8 mouse cellular contexts compared by ENCODE assay signal in genomic region chr3:103916205-103916838, GRCm38 (mm10). TPM values are rescaled to one million over a fixed set of nuclear protein-coding genes. Genes with fewer than 3 reads are reported as not detected.
DNase-seq lines count a peak whose midpoint lies in the region; ATAC-seq and TF ChIP-seq lines count a peak whose summit lies in the region.

No protein-coding gene starts in this region.

- H3K9me3 ChIP-seq in intestine, embryonic 15.5 days = no peaks in the 10 kb centered on the region
- no peaks in the 10 kb centered on the region for H3K9me3 ChIP-seq in midbrain, embryonic 16.5 days (replicated peaks; ENCODE audit: control insufficient read depth, low read length, poor library complexity, severe bottlenecking)

- H3K4me3 ChIP-seq in embryonic fibroblast, embryonic 13.5 days (ENCODE audit: insufficient read depth, low read length) = peak overlapping the region; percentile 55
- peak overlapping the region; percentile 20; the same call in 1 of the 2 replicates for H3K4me3 ChIP-seq in intestine, embryonic 15.5 days (replicated peaks)
- peak overlapping the region; percentile 34 for H3K4me3 ChIP-seq in midbrain, embryonic 16.5 days (ENCODE audit: low read depth, low read length)

- no peak for TF ChIP-seq CTCF in embryonic fibroblast, embryonic 13.5 days (IDR thresholded peaks at IDR 0.05; ENCODE audit: borderline replicate concordance, insufficient read depth, low read length)

- H3K27me3 ChIP-seq in intestine, embryonic 15.5 days (replicated peaks) = no peaks in the 10 kb centered on the region
- H3K27me3 ChIP-seq in midbrain, embryonic 16.5 days (ENCODE audit: control insufficient read depth, insufficient read depth, low read depth, low read length) = no peaks in the 10 kb centered on the region

- no peak for ATAC-seq in intestine, embryonic 15.5 days
- no peak for ATAC-seq in midbrain, embryonic 16.5 days

- H3K4me2 ChIP-seq in intestine, embryonic 15.5 days (replicated peaks) = peak overlapping the region; percentile 63
- peak overlapping the region; percentile 87 for H3K4me2 ChIP-seq in midbrain, embryonic 16.5 days (ENCODE audit: low read length)

- intact Hi-C loops in left cerebral cortex, postnatal 10 days (cut with DNase I) = no loop called here

- 38% methylated on average over 5 of the region's 5 CpGs for WGBS in intestine, embryonic 15.5 days
- 34% methylated on average over 5 of the region's 5 CpGs for WGBS in midbrain, embryonic 16.5 days

- peak; percentile 54 to 68 for DNase-seq in spleen, postnatal 36 days (ENCODE audit: low spot score in 2 of 2)
- DNase-seq in spleen, postnatal 14 days (ENCODE audit: low spot score in 2 of 2) = no peak
- no peak for DNase-seq in gastrocnemius, adult 18-20 months (ENCODE audit: low spot score)
- no peak for DNase-seq in layer of hippocampus, adult 8-10 months (ENCODE audit: low spot score in 2 of 2)
- no peak for DNase-seq in left cerebral cortex, postnatal 10 days (ENCODE audit: extremely low spot score in 1 of 2, low spot score in 2 of 2)

- H3K27ac ChIP-seq in embryonic fibroblast, embryonic 13.5 days (ENCODE audit: insufficient read depth, low read length) = 0 out of 2 replicates have a peak overlapping the region, but pooled peaks have one; percentile 4
- no peak overlapping the region for H3K27ac ChIP-seq in intestine, embryonic 15.5 days
- H3K27ac ChIP-seq in midbrain, embryonic 16.5 days (ENCODE audit: low read length) = peak overlapping the region; percentile 17; the same call in 1 of the 2 replicates

- no peak for TF ChIP-seq POLR2A in embryonic fibroblast, embryonic 13.5 days (IDR thresholded peaks at IDR 0.05; ENCODE audit: low read depth, low read length)

- H3K4me1 ChIP-seq in embryonic fibroblast, embryonic 13.5 days (ENCODE audit: control insufficient read depth, insufficient read depth, low read length) = no peaks in the 10 kb centered on the region
- peaks cover 8% of the 10 kb centered on the region; the same call in 1 of the 2 replicates for H3K4me1 ChIP-seq in intestine, embryonic 15.5 days (replicated peaks)
- peaks cover 16% of the 10 kb centered on the region for H3K4me1 ChIP-seq in midbrain, embryonic 16.5 days (ENCODE audit: control insufficient read depth, insufficient read depth, low read length)

- H3K9ac ChIP-seq in intestine, embryonic 15.5 days = peak overlapping the region; percentile 39
- H3K9ac ChIP-seq in midbrain, embryonic 16.5 days (ENCODE audit: low read depth, low read length) = peak overlapping the region; percentile 54; the same call in 1 of the 2 replicates

- no peaks in the 10 kb centered on the region for H3K36me3 ChIP-seq in intestine, embryonic 15.5 days
- H3K36me3 ChIP-seq in midbrain, embryonic 16.5 days (ENCODE audit: control insufficient read depth, insufficient read depth, low read length) = no peaks in the 10 kb centered on the region

RNA-seq across cellular contexts. Expression of gene Rsbn1, which starts 2.4 kb away (rescaled TPM):
- 10.1 and 11.9 TPM in 2 replicates for polyA plus RNA-seq in embryonic fibroblast, embryonic 13.5 days (2011; ENCODE audit: insufficient read length, low read depth, missing spikeins)
- 8.3 and 9.7 TPM in 2 replicates for polyA plus RNA-seq in intestine, embryonic 15.5 days (2015; fragmentation: Nextera tagmentation; extraction: Ambion mirVana)
- polyA plus RNA-seq in midbrain, embryonic 16.5 days (2015; fragmentation: Nextera tagmentation; extraction: Ambion mirVana) = 22.3 and 22.8 TPM in 2 replicates
- 1 to 10 TPM; 6.9 to 7.9 TPM for total RNA-seq in gastrocnemius, adult 18-20 months (2021)
- total RNA-seq in layer of hippocampus, adult 8-10 months (2022) = 10 to 100 TPM; 20.5 to 24.8 (median 21.9) TPM
- total RNA-seq in left cerebral cortex, postnatal 10 days (2021) = 10 to 100 TPM; 19.0 to 19.5 TPM

RNA-seq across cellular contexts. Expression of gene Phtf1, which starts 51.6 kb away (rescaled TPM):
- 47.7 and 53.1 TPM in 2 replicates for polyA plus RNA-seq in embryonic fibroblast, embryonic 13.5 days (2011; ENCODE audit: insufficient read length, low read depth, missing spikeins)
- polyA plus RNA-seq in intestine, embryonic 15.5 days (2015; fragmentation: Nextera tagmentation; extraction: Ambion mirVana) = 18.9 and 19.3 TPM in 2 replicates
- 21.2 and 21.9 TPM in 2 replicates for polyA plus RNA-seq in midbrain, embryonic 16.5 days (2015; fragmentation: Nextera tagmentation; extraction: Ambion mirVana)
- total RNA-seq in gastrocnemius, adult 18-20 months (2021) = 1 to 10 TPM; 3.8 to 4.1 TPM
- total RNA-seq in layer of hippocampus, adult 8-10 months (2022) = 10 to 100 TPM; 36.7 to 50.1 (median 41.6) TPM
- total RNA-seq in left cerebral cortex, postnatal 10 days (2021) = 10 to 100 TPM; 41.5 to 41.6 TPM

RNA-seq across cellular contexts. Expression of gene Ptpn22, which starts 56.7 kb away (rescaled TPM):
- polyA plus RNA-seq in embryonic fibroblast, embryonic 13.5 days (2011; ENCODE audit: insufficient read length, low read depth, missing spikeins) = 0.28 and 0.62 TPM in 2 replicates
- polyA plus RNA-seq in intestine, embryonic 15.5 days (2015; fragmentation: Nextera tagmentation; extraction: Ambion mirVana) = 1.4 and 1.9 TPM in 2 replicates
- 0.39 and 0.62 TPM in 2 replicates for polyA plus RNA-seq in midbrain, embryonic 16.5 days (2015; fragmentation: Nextera tagmentation; extraction: Ambion mirVana)
- total RNA-seq in gastrocnemius, adult 18-20 months (2021) = under 1 TPM; 0.17 to 0.25 TPM
- 1 to 10 TPM in 2 of 4 experiments, under 1 TPM in 2; 0.45 to 2.7 (median 1.2) TPM for total RNA-seq in layer of hippocampus, adult 8-10 months (2022)
- 1 to 10 TPM in 1 of 2 experiments, under 1 TPM in 1; 0.61 to 1.4 TPM for total RNA-seq in left cerebral cortex, postnatal 10 days (2021)

Comparison
In these comparisons a context has a peak if more than half of its experiments do, and no peak if none do; other contexts are left out.
1. DNase-seq: peak in spleen, postnatal 36 days (2 of 2); none in spleen, postnatal 14 days (0 of 2), gastrocnemius, adult 18-20 months (single experiment), layer of hippocampus, adult 8-10 months (0 of 2) and left cerebral cortex, postnatal 10 days (0 of 2).
2. RNA of gene Phtf1, which starts 51.6 kb away (total RNA-seq): 36.7 to 50.1 TPM in layer of hippocampus, adult 8-10 months and 41.5 to 41.6 TPM in left cerebral cortex, postnatal 10 days; 3.8 to 4.1 TPM in gastrocnemius, adult 18-20 months; every median in the first group is over 4 times any median in the second.
3. Peak in every context shown above with its lines, with median percentiles within 50 percentile points of each other: H3K4me3 ChIP-seq.